Mouse (Mus musculus) ES-E14 (cell line): ENCODE data around the gene Mkks.

Experiments
- HCFC1 ChIP-seq: IDR thresholded peaks from 2 replicates; pipeline ENCODE4 v1.6.1; 2012; ENCODE audit warnings: low read length, inconsistent platforms, borderline replicate concordance; ENCODE audit not compliant: insufficient read depth
- MAFK ChIP-seq: IDR thresholded peaks from 2 replicates; pipeline ENCODE4 v1.6.1; 2014; ENCODE audit warnings: mild to moderate bottlenecking, low read depth, low read length, inconsistent platforms; ENCODE audit not compliant: insufficient read depth
- ZC3H11A ChIP-seq: IDR thresholded peaks from 2 replicates; pipeline ENCODE4 v1.6.1; 2012; ENCODE audit warnings: low read depth, mild to moderate bottlenecking, inconsistent platforms, low read length, borderline replicate concordance
- ZNF384 ChIP-seq: IDR thresholded peaks from 2 replicates; pipeline ENCODE4 v1.6.1; 2012; ENCODE audit warnings: low read depth, low read length, inconsistent platforms

DNA sequence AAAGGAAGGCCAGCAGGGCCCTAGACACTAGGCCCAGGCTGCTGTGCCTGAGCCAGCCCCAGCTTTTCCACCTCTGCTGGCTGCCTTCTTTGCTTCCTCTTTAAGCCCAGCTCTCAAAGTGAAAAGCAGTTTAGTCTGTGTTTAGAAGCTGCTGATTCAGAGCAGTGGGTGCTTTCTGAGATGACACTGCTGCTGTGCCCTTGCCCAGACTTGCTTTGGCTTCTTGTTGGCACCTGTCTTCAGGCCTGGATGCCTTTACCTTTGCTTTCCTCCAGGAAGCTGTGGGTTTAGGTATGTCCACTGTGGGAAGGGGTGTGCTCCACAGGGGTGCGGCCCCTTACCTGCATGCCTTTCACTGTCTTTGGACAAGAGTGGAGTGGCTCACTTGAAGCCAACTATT lies 28.2 kb upstream of the Mkks start:
- TF ChIP-seq ZNF384 (no peak), MAFK (no peak), HCFC1 (no peak), ZC3H11A (no peak)
